Mouse (Mus musculus): ENCODE results near the gene Gm45233. TPM values are rescaled to one million over a fixed set of nuclear protein-coding genes. Genes with fewer than 3 reads are reported as not detected.

Gm45233 gene
- total and polyA plus RNA-seq, 3 experiments, result 0.73 to 4.7 (median 0.82) TPM

- under 1% methylated on average over 33 of the region's 33 CpGs for WGBS
- peak overlapping the region; percentile 49 for H3K27ac ChIP-seq
- intact Hi-C loops (cut with DNase I), result loop anchor here (1.0 to 10.0 kb wide), 4 partner anchors 20 to 181 kb away; partner anchors contain the start of gene Zfp719
- peak overlapping the region; percentile 60 for H3K4me3 ChIP-seq
- DNase-seq, result peak; percentile 88 to 92
- no peaks in the 10 kb centered on the region; the same call in 1 of the 2 replicates for H3K4me1 ChIP-seq (ENCODE audit: control insufficient read depth, insufficient read depth, low read length)
- H3K36me3 ChIP-seq (ENCODE audit: control insufficient read depth, insufficient read depth, low read length), result no peaks in the 10 kb centered on the region
- no peaks in the 10 kb centered on the region for H3K27me3 ChIP-seq (ENCODE audit: control insufficient read depth, insufficient read depth, low read length)
- no peak; the same call in none of the 2 replicates for TF ChIP-seq CTCF (IDR thresholded peaks at IDR 0.05)
- 0 out of 2 replicates have a peak, but pooled peaks have one; percentile 30 for TF ChIP-seq POLR2A (IDR thresholded peaks at IDR 0.05; ENCODE audit: insufficient read depth, low read depth, low read length)
- H3K9ac ChIP-seq (ENCODE audit: low read depth, low read length), result peak overlapping the region; percentile 60
- H3K79me2 ChIP-seq (replicated peaks; ENCODE audit: control insufficient read depth, insufficient read depth, low read length), result no peaks in the 10 kb centered on the region
Measured at GRCm38 (mm10) chr7:43465344-43466098, 21.6 kb downstream of the Gm45233 start.

- Histone ChIP-seq H3K79me2 (replicated peaks; ENCODE audit: control insufficient read depth, insufficient read depth, low read length) (no peaks in the 10 kb centered on the region), H3K4me3 (peak overlapping the region; percentile 60), H3K4me1 (ENCODE audit: control insufficient read depth, insufficient read depth, low read length) (no peaks in the 10 kb centered on the region; the same call in 1 of the 2 replicates), H3K36me3 (ENCODE audit: control insufficient read depth, insufficient read depth, low read length) (no peaks in the 10 kb centered on the region), H3K9ac (ENCODE audit: low read depth, low read length) (peak overlapping the region; percentile 60), H3K27me3 (ENCODE audit: control insufficient read depth, insufficient read depth, low read length) (no peaks in the 10 kb centered on the region), H3K27ac (peak overlapping the region; percentile 49)
- TF ChIP-seq CTCF (IDR thresholded peaks at IDR 0.05) (peak; percentile 96), EP300 (IDR thresholded peaks at IDR 0.05; ENCODE audit: insufficient read depth, low read depth, low read length) (0 out of 2 replicates have a peak, but pooled peaks have one; percentile 22), POLR2A (IDR thresholded peaks at IDR 0.05; ENCODE audit: insufficient read depth, low read depth, low read length) (no peak)
- DNase-seq, result peak; percentile 86
- WGBS, result under 1% methylated on average over 33 of the region's 33 CpGs
- intact Hi-C loops (cut with DNase I), result loop anchor here (1.0 to 10.0 kb wide), 4 partner anchors 21 to 181 kb away; partner anchors contain the start of gene Zfp719
Measured at GRCm38 (mm10) chr7:43466099-43466694, 22.3 kb downstream of the Gm45233 start.

- Histone ChIP-seq H3K27me3 (ENCODE audit: control insufficient read depth, insufficient read depth, low read length) (no peaks in the 10 kb centered on the region), H3K27ac (no peak overlapping the region), H3K4me1 (ENCODE audit: control insufficient read depth, insufficient read depth, low read length) (no peaks in the 10 kb centered on the region; the same call in 1 of the 2 replicates), H3K79me2 (replicated peaks; ENCODE audit: control insufficient read depth, insufficient read depth, low read length) (no peaks in the 10 kb centered on the region), H3K4me3 (no peak overlapping the region), H3K9ac (ENCODE audit: low read depth, low read length) (no peak overlapping the region), H3K36me3 (ENCODE audit: control insufficient read depth, insufficient read depth, low read length) (no peaks in the 10 kb centered on the region)
- TF ChIP-seq EP300 (IDR thresholded peaks at IDR 0.05; ENCODE audit: insufficient read depth, low read depth, low read length) (no peak), POLR2A (IDR thresholded peaks at IDR 0.05; ENCODE audit: insufficient read depth, low read depth, low read length) (no peak), CTCF (IDR thresholded peaks at IDR 0.05) (peak; percentile 67)
- intact Hi-C loops (cut with DNase I), result no loop called here
- DNase-seq, result no peak
- 50% methylated on average over 8 of the region's 8 CpGs for WGBS
Measured at GRCm38 (mm10) chr7:43470373-43470772, 26.4 kb downstream of the Gm45233 start.

GRCm38 (mm10) chr7:43475706-43476105 lies 31.8 kb downstream of the Gm45233 start:
- Histone ChIP-seq H3K27me3 (ENCODE audit: control insufficient read depth, insufficient read depth, low read length) (peaks cover 3% of the 10 kb centered on the region; the same call in 1 of the 2 replicates), H3K9ac (ENCODE audit: low read depth, low read length) (no peak overlapping the region), H3K27ac (no peak overlapping the region), H3K79me2 (replicated peaks; ENCODE audit: control insufficient read depth, insufficient read depth, low read length) (no peaks in the 10 kb centered on the region), H3K4me3 (no peak overlapping the region), H3K36me3 (ENCODE audit: control insufficient read depth, insufficient read depth, low read length) (no peaks in the 10 kb centered on the region), H3K4me1 (ENCODE audit: control insufficient read depth, insufficient read depth, low read length) (no peaks in the 10 kb centered on the region)
- intact Hi-C loops (cut with DNase I), result no loop called here
- no peak for DNase-seq
- WGBS, result 8% methylated on average over 23 of the region's 23 CpGs
- TF ChIP-seq CTCF (IDR thresholded peaks at IDR 0.05) (no peak), EP300 (IDR thresholded peaks at IDR 0.05; ENCODE audit: insufficient read depth, low read depth, low read length) (no peak), POLR2A (IDR thresholded peaks at IDR 0.05; ENCODE audit: insufficient read depth, low read depth, low read length) (no peak)

GRCm38 (mm10) chr7:43476376-43476775 lies 32.4 kb downstream of the Gm45233 start:
- TF ChIP-seq POLR2A (IDR thresholded peaks at IDR 0.05; ENCODE audit: insufficient read depth, low read depth, low read length) (no peak), EP300 (IDR thresholded peaks at IDR 0.05; ENCODE audit: insufficient read depth, low read depth, low read length) (no peak), CTCF (IDR thresholded peaks at IDR 0.05) (no peak)
- Histone ChIP-seq H3K4me3 (no peak overlapping the region), H3K9ac (ENCODE audit: low read depth, low read length) (no peak overlapping the region), H3K79me2 (replicated peaks; ENCODE audit: control insufficient read depth, insufficient read depth, low read length) (no peaks in the 10 kb centered on the region), H3K27me3 (ENCODE audit: control insufficient read depth, insufficient read depth, low read length) (peaks cover 3% of the 10 kb centered on the region; the same call in 1 of the 2 replicates), H3K27ac (no peak overlapping the region), H3K36me3 (ENCODE audit: control insufficient read depth, insufficient read depth, low read length) (no peaks in the 10 kb centered on the region), H3K4me1 (ENCODE audit: control insufficient read depth, insufficient read depth, low read length) (no peaks in the 10 kb centered on the region)
- intact Hi-C loops (cut with DNase I), result no loop called here
- WGBS, result 4% methylated on average over 13 of the region's 13 CpGs
- no peak for DNase-seq

All from heart, adult 2 months (tissue).